7 mouse cellular contexts compared by ENCODE assay signal in genomic region chr8:12677529-12677928, GRCm38 (mm10). TPM values are rescaled to one million over a fixed set of nuclear protein-coding genes. Genes with fewer than 3 reads are reported as not detected.
DNase-seq lines count a peak whose midpoint lies in the region; ATAC-seq and TF ChIP-seq lines count a peak whose summit lies in the region.

No protein-coding gene starts in this region.

- H3K4me2 ChIP-seq in intestine, postnatal 0 days (replicated peaks; ENCODE audit: low read depth), result no peak overlapping the region
- no peak overlapping the region for H3K4me2 ChIP-seq in midbrain, embryonic 14.5 days (ENCODE audit: low read length)

- no peaks in the 10 kb centered on the region for H3K9me3 ChIP-seq in intestine, postnatal 0 days (ENCODE audit: control insufficient read depth)
- no peaks in the 10 kb centered on the region for H3K9me3 ChIP-seq in midbrain, embryonic 14.5 days (ENCODE audit: control insufficient read depth, low read length)

- no peaks in the 10 kb centered on the region for H3K27me3 ChIP-seq in intestine, postnatal 0 days (replicated peaks; ENCODE audit: control insufficient read depth, insufficient read depth, low read length)
- 0 out of 2 replicates have a peak, but pooled peaks cover 4% of the 10 kb centered on the region for H3K27me3 ChIP-seq in midbrain, embryonic 14.5 days (ENCODE audit: control insufficient read depth, insufficient read depth, low read length)

- no peak overlapping the region for H3K4me3 ChIP-seq in intestine, postnatal 0 days (ENCODE audit: low read depth, low read length)
- no peak overlapping the region for H3K4me3 ChIP-seq in midbrain, embryonic 14.5 days (replicated peaks; ENCODE audit: low read depth, low read length)

- WGBS in intestine, postnatal 0 days, result 5% methylated on average over 7 of the region's 7 CpGs
- 4% methylated on average over 7 of the region's 7 CpGs for WGBS in midbrain, embryonic 14.5 days

- H3K9ac ChIP-seq in intestine, postnatal 0 days (ENCODE audit: low read depth, low read length), result no peak overlapping the region
- no peak overlapping the region for H3K9ac ChIP-seq in midbrain, embryonic 14.5 days (replicated peaks; ENCODE audit: low read length)

- peak; percentile 77 for ATAC-seq in intestine, postnatal 0 days
- ATAC-seq in midbrain, embryonic 14.5 days (ENCODE audit: low FRiP score, low TSS enrichment), result peak; percentile 60; the same call in 1 of the 2 replicates

- H3K27ac ChIP-seq in intestine, postnatal 0 days (ENCODE audit: low read depth, low read length), result no peak overlapping the region
- H3K27ac ChIP-seq in midbrain, embryonic 14.5 days (replicated peaks; ENCODE audit: low read depth, low read length), result no peak overlapping the region

- H3K36me3 ChIP-seq in intestine, postnatal 0 days (ENCODE audit: control insufficient read depth, insufficient read depth), result no peaks in the 10 kb centered on the region
- no peaks in the 10 kb centered on the region for H3K36me3 ChIP-seq in midbrain, embryonic 14.5 days (ENCODE audit: control insufficient read depth, insufficient read depth, low read length)

- TF ChIP-seq CTCF in intestine, postnatal 0 days (IDR thresholded peaks at IDR 0.05; ENCODE audit: low read depth), result peak; percentile 96

- peak; percentile 87 to 89 for DNase-seq in adrenal gland, adult 18-20 months (ENCODE audit: low spot score in 2 of 2)
- DNase-seq in embryo, embryonic 10.5 days (ENCODE audit: low spot score), result peak; percentile 86
- peak; percentile 80 for DNase-seq in gastrocnemius, postnatal 14 days
- peak; percentile 70 to 76 for DNase-seq in left cerebral cortex, postnatal 36 days (ENCODE audit: low spot score in 2 of 2)
- peak; percentile 92 for DNase-seq in midbrain, embryonic 14.5 days
- peak; percentile 66 for DNase-seq in spleen, adult 12 weeks (ENCODE audit: low spot score)

- intact Hi-C loops in gastrocnemius, postnatal 14 days (cut with DNase I; ENCODE audit: low total_unique reads), result loop anchor here (5.0 to 10.0 kb wide), 3 partner anchors 70 to 720 kb away; no protein-coding TSS in a partner anchor
- intact Hi-C loops in left cerebral cortex, postnatal 36 days (cut with DNase I), result loop anchor here (5.0 to 10.0 kb wide), 2 partner anchors 137 to 720 kb away; no protein-coding TSS in a partner anchor

- no peaks in the 10 kb centered on the region for H3K4me1 ChIP-seq in intestine, postnatal 0 days (replicated peaks; ENCODE audit: control insufficient read depth, insufficient read depth, low read length)
- H3K4me1 ChIP-seq in midbrain, embryonic 14.5 days (ENCODE audit: control insufficient read depth, insufficient read depth, low read length), result peaks cover 6% of the 10 kb centered on the region

RNA-seq across cellular contexts. Expression of gene Tubgcp3, which starts 5.5 kb away (rescaled TPM):
- 10 to 100 TPM; 27.5 to 33.8 TPM for total RNA-seq in adrenal gland, adult 18-20 months (2021)
- 1 to 10 TPM; 8.9 to 9.5 TPM for total RNA-seq in gastrocnemius, postnatal 14 days (2021)
- 14.8 and 15.2 TPM in 2 replicates for polyA plus RNA-seq in intestine, postnatal 0 days (2015; fragmentation: Nextera tagmentation; extraction: Ambion mirVana)
- 10 to 100 TPM; 31.7 to 40.9 TPM for total RNA-seq in left cerebral cortex, postnatal 36 days (2021)
- polyA plus RNA-seq in midbrain, embryonic 14.5 days (2014; fragmentation: Nextera tagmentation; extraction: Ambion mirVana), result 43.4 and 50.3 TPM in 2 replicates
